Mouse (Mus musculus): ENCODE results near the gene Sugct. TPM values are rescaled to one million over a fixed set of nuclear protein-coding genes. Genes with fewer than 3 reads are reported as not detected.

The Sugct gene
- polyA plus RNA-seq, 1 experiment from 2014 or later, result 3.2 TPM

DNA sequence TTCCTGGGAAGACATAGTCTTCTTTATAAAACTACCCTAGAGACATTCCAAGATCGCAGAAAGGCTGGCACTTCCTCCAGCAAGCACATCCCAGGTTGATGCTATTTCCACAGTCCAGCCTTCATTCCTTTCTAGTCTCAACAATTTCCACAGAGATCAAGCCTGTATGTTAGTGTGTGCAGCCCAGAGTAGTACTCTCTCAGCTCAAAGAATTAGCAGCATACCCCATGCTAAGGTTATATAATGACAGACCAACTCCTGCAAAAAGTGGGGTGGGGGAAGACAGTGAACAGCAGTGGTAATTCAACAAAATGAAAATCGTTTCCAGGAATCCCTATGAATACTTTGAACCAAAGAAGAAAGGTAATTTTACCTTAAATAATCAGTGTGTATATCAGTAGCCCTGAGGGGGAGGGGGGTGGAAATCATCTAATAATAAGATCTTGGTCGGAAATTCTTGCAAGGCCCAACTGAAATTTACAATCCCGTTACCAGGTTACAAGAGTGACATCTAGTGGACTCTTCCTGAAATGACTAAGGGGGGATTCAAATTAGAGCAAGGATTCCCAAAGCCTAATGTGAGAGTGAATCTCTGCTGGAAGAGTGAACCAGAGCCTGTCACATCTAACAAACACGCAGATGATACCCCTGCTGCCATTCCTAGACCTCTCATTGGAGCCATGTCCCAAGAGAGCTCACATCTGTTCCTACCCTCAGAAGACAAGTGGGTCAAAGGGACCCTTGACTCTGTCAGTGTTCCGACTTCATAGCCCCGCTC lies 263.0 kb downstream of the Sugct start:
- 46% methylated on average over 7 of the region's 7 CpGs for WGBS
- DNase-seq (ENCODE audit: low spot score), result peak; percentile 63
- H3K4me2 ChIP-seq (replicated peaks; ENCODE audit: low read depth, low read length), result no peak overlapping the region
- no peaks in the 10 kb centered on the region for H3K27me3 ChIP-seq (ENCODE audit: control insufficient read depth, insufficient read depth, low read length)
- peak; percentile 71 for ATAC-seq (ENCODE audit: low FRiP score)
- no peak overlapping the region for H3K9ac ChIP-seq (ENCODE audit: low read depth, low read length)
- H3K4me3 ChIP-seq (ENCODE audit: low read depth, low read length), result no peak overlapping the region
- H3K9me3 ChIP-seq (ENCODE audit: control insufficient read depth, low read length), result no peaks in the 10 kb centered on the region
- H3K36me3 ChIP-seq (ENCODE audit: control insufficient read depth, insufficient read depth, low read length), result no peaks in the 10 kb centered on the region
- H3K27ac ChIP-seq (ENCODE audit: low read depth, low read length), result no peak overlapping the region
- H3K4me1 ChIP-seq (replicated peaks; ENCODE audit: control insufficient read depth, insufficient read depth, low read length), result no peaks in the 10 kb centered on the region

GRCm38 (mm10) chr13:17421875-17422274 lies 273.5 kb downstream of the Sugct start:
- H3K36me3 ChIP-seq (ENCODE audit: control insufficient read depth, insufficient read depth, low read length), result no peaks in the 10 kb centered on the region
- H3K9ac ChIP-seq (ENCODE audit: low read depth, low read length), result no peak overlapping the region
- H3K9me3 ChIP-seq (ENCODE audit: control insufficient read depth, low read length), result no peaks in the 10 kb centered on the region
- H3K4me3 ChIP-seq (ENCODE audit: low read depth, low read length), result no peak overlapping the region
- ATAC-seq (ENCODE audit: low FRiP score), result no peak
- no peak for DNase-seq (ENCODE audit: low spot score)
- H3K27me3 ChIP-seq (ENCODE audit: control insufficient read depth, insufficient read depth, low read length), result no peaks in the 10 kb centered on the region
- no peak overlapping the region for H3K27ac ChIP-seq (ENCODE audit: low read depth, low read length)
- no peaks in the 10 kb centered on the region for H3K4me1 ChIP-seq (replicated peaks; ENCODE audit: control insufficient read depth, insufficient read depth, low read length)
- H3K4me2 ChIP-seq (replicated peaks; ENCODE audit: low read depth, low read length), result no peak overlapping the region
- WGBS, result 91% methylated on average over 6 of the region's 6 CpGs

DNA sequence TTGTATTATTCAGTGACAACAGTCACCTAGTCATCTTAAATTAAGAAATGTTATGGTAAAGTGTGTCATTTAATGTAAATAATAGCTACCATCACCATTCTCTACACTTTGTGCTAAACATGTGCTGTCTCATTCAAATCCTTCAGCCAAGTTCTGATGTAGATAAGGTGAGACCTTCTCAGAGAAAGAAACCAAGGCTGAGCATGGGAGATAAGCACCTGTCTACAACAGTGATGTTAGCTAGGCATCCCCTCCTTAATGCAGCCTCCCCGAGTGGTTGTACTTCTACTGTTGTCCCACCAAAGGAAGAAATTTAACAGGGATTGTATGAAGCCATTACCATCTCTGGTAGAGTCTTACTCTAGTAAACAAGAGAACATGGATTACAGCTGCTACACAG lies 274.8 kb downstream of the Sugct start:
- WGBS, result 89% methylated on average over 1 of the region's 1 CpGs
- H3K36me3 ChIP-seq (ENCODE audit: control insufficient read depth, insufficient read depth, low read length), result no peaks in the 10 kb centered on the region
- H3K4me1 ChIP-seq (replicated peaks; ENCODE audit: control insufficient read depth, insufficient read depth, low read length), result no peaks in the 10 kb centered on the region
- H3K4me3 ChIP-seq (ENCODE audit: low read depth, low read length), result no peak overlapping the region
- ATAC-seq (ENCODE audit: low FRiP score), result no peak
- no peak overlapping the region for H3K27ac ChIP-seq (ENCODE audit: low read depth, low read length)
- DNase-seq (ENCODE audit: low spot score), result no peak
- no peak overlapping the region for H3K4me2 ChIP-seq (replicated peaks; ENCODE audit: low read depth, low read length)
- H3K9me3 ChIP-seq (ENCODE audit: control insufficient read depth, low read length), result no peaks in the 10 kb centered on the region
- H3K27me3 ChIP-seq (ENCODE audit: control insufficient read depth, insufficient read depth, low read length), result no peaks in the 10 kb centered on the region
- no peak overlapping the region for H3K9ac ChIP-seq (ENCODE audit: low read depth, low read length)

- no peak for ATAC-seq (ENCODE audit: low FRiP score)
- Histone ChIP-seq H3K9ac (ENCODE audit: low read depth, low read length) (no peak overlapping the region), H3K9me3 (ENCODE audit: control insufficient read depth, low read length) (no peaks in the 10 kb centered on the region), H3K4me2 (replicated peaks; ENCODE audit: low read depth, low read length) (no peak overlapping the region), H3K27me3 (ENCODE audit: control insufficient read depth, insufficient read depth, low read length) (no peaks in the 10 kb centered on the region), H3K27ac (ENCODE audit: low read depth, low read length) (no peak overlapping the region), H3K4me3 (ENCODE audit: low read depth, low read length) (no peak overlapping the region), H3K4me1 (replicated peaks; ENCODE audit: control insufficient read depth, insufficient read depth, low read length) (no peaks in the 10 kb centered on the region), H3K36me3 (ENCODE audit: control insufficient read depth, insufficient read depth, low read length) (no peaks in the 10 kb centered on the region)
- WGBS, result 93% methylated on average over 8 of the region's 8 CpGs
- no peak for DNase-seq (ENCODE audit: low spot score)
These were observed 352.5 kb downstream of the Sugct start for GRCm38 (mm10) chr13:17342836-17343235.

DNA sequence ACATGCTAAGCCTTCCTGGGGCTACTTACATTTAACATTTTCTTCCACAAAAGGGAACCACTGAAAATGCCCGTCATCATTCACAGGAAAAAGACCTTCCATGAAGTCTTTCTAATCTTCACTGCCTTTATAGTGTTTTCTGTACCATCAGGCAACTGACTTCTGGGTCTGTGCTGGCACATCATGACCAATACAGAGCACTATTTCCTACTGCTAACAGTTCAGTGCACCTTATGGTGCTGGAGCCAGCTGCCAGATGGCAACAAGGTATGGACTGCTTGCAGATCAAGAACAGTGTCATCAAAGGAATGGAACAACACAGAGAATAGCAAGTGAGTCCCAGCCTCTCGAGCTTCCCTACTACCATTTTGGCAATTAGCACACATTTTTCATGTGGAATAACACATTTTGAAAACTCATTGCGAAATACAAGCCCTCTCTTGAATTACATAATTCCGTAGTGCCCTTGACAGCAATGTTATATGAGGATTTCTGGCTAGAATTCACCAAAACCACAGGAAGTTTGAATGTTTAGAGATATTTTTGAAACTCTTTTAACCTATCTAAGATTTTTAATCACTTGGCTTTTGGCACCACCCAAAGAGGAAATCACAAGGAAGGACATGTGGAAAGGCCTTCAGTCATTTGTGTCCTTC lies 359.3 kb downstream of the Sugct start:
- ATAC-seq (ENCODE audit: low FRiP score) (no peak), DNase-seq (ENCODE audit: low spot score) (no peak)
- H3K9me3 ChIP-seq (ENCODE audit: control insufficient read depth, low read length), result no peaks in the 10 kb centered on the region
- H3K4me3 ChIP-seq (ENCODE audit: low read depth, low read length), result no peak overlapping the region
- no peak overlapping the region for H3K27ac ChIP-seq (ENCODE audit: low read depth, low read length)
- no peak overlapping the region for H3K4me2 ChIP-seq (replicated peaks; ENCODE audit: low read depth, low read length)
- no peaks in the 10 kb centered on the region for H3K4me1 ChIP-seq (replicated peaks; ENCODE audit: control insufficient read depth, insufficient read depth, low read length)
- no peaks in the 10 kb centered on the region for H3K27me3 ChIP-seq (ENCODE audit: control insufficient read depth, insufficient read depth, low read length)
- H3K36me3 ChIP-seq (ENCODE audit: control insufficient read depth, insufficient read depth, low read length), result no peaks in the 10 kb centered on the region
- no peak overlapping the region for H3K9ac ChIP-seq (ENCODE audit: low read depth, low read length)
- 84% methylated on average over 4 of the region's 4 CpGs for WGBS

DNA sequence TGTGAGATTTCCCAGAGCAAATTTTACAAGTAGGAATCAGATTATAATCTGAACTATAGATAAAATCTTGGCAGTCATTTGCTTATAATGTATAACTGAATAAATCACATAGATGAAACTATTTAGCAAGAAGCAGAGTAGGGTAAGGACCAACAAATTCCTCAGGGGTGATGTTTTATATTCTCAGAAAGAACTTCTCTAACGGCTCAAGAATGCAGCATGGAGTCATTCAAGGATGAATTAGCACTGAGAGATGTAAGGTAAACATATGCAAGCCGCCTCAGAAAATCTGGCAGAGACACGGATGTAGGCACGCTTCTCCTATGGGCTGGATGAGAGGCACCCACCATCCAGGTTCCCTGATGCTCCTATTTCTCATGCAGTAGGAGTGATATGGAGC lies 368.5 kb downstream of the Sugct start:
- no peak overlapping the region for H3K4me3 ChIP-seq (ENCODE audit: low read depth, low read length)
- DNase-seq (ENCODE audit: low spot score) (no peak), ATAC-seq (ENCODE audit: low FRiP score) (no peak)
- no peaks in the 10 kb centered on the region for H3K36me3 ChIP-seq (ENCODE audit: control insufficient read depth, insufficient read depth, low read length)
- no peak overlapping the region for H3K4me2 ChIP-seq (replicated peaks; ENCODE audit: low read depth, low read length)
- H3K9ac ChIP-seq (ENCODE audit: low read depth, low read length), result no peak overlapping the region
- no peaks in the 10 kb centered on the region for H3K27me3 ChIP-seq (ENCODE audit: control insufficient read depth, insufficient read depth, low read length)
- 88% methylated on average over 4 of the region's 4 CpGs for WGBS
- no peaks in the 10 kb centered on the region for H3K9me3 ChIP-seq (ENCODE audit: control insufficient read depth, low read length)
- H3K27ac ChIP-seq (ENCODE audit: low read depth, low read length), result no peak overlapping the region
- no peaks in the 10 kb centered on the region for H3K4me1 ChIP-seq (replicated peaks; ENCODE audit: control insufficient read depth, insufficient read depth, low read length)

GRCm38 (mm10) chr13:17301590-17301989 lies 393.8 kb downstream of the Sugct start:
- DNase-seq (ENCODE audit: low spot score), result no peak
- Histone ChIP-seq H3K4me2 (replicated peaks; ENCODE audit: low read depth, low read length) (no peak overlapping the region), H3K9ac (ENCODE audit: low read depth, low read length) (no peak overlapping the region), H3K9me3 (ENCODE audit: control insufficient read depth, low read length) (no peaks in the 10 kb centered on the region), H3K4me1 (replicated peaks; ENCODE audit: control insufficient read depth, insufficient read depth, low read length) (no peaks in the 10 kb centered on the region), H3K36me3 (ENCODE audit: control insufficient read depth, insufficient read depth, low read length) (no peaks in the 10 kb centered on the region), H3K4me3 (ENCODE audit: low read depth, low read length) (no peak overlapping the region), H3K27me3 (ENCODE audit: control insufficient read depth, insufficient read depth, low read length) (no peaks in the 10 kb centered on the region), H3K27ac (ENCODE audit: low read depth, low read length) (no peak overlapping the region)
- 85% methylated on average over 4 of the region's 4 CpGs for WGBS
- no peak for ATAC-seq (ENCODE audit: low FRiP score)

DNA sequence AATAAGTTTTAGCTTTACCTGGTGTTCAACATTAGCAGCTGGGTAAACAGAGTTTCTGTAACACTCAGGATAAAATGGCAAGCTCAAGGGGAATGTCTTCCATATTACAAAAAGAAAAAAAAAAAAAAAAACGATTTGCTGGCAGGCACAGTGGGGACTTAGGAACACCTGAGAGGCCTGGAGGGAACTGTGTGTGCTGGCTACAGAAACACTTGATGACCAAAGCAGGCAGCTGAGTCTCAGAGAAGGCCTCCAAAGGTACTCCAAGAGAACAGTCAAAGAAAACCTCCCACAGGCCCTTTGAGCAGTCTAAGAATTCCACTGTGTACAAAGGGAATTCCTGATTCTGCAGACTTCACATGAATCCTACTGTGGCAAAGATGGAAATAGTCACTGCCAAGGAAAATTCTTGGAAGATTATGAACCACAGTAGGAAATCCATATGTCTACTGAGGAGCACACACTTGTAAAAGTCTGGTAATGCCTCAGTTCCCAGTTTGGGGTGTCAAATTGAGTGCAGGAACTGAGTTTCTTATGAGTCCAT lies 397.8 kb downstream of the Sugct start:
- WGBS, result 62% methylated on average over 1 of the region's 1 CpGs

DNA sequence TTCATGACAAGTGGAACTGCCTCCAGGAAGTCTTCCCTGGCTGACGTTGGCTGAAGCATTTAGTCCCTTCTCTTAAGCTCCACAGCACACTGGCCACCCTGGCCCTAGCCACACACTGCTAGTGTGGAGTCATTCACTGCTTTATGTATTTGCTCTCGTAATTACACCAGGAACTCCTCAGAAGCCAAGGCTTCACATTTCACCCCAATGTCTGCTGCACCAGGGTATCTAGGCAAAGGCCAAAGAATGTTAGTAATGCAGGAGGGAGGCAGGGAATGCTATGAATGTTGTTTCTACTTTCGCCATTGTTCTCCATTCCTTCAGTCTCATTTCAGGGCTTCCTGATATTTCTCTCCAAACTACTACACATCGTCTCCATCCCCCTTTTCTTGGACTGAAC lies 398.4 kb downstream of the Sugct start:
- Histone ChIP-seq H3K9me3 (ENCODE audit: control insufficient read depth, low read length) (no peaks in the 10 kb centered on the region), H3K4me3 (ENCODE audit: low read depth, low read length) (no peak overlapping the region), H3K4me2 (replicated peaks; ENCODE audit: low read depth, low read length) (no peak overlapping the region), H3K27ac (ENCODE audit: low read depth, low read length) (no peak overlapping the region), H3K27me3 (ENCODE audit: control insufficient read depth, insufficient read depth, low read length) (no peaks in the 10 kb centered on the region), H3K9ac (ENCODE audit: low read depth, low read length) (no peak overlapping the region), H3K36me3 (ENCODE audit: control insufficient read depth, insufficient read depth, low read length) (no peaks in the 10 kb centered on the region), H3K4me1 (replicated peaks; ENCODE audit: control insufficient read depth, insufficient read depth, low read length) (no peaks in the 10 kb centered on the region)
- WGBS, result 23% methylated on average over 4 of the region's 4 CpGs
- no peak for ATAC-seq (ENCODE audit: low FRiP score)
- no peak for DNase-seq (ENCODE audit: low spot score)

More for the DNA sequence above, 397.8 kb downstream of the Sugct start:
- Histone ChIP-seq H3K27ac (ENCODE audit: low read depth, low read length) (no peak overlapping the region), H3K4me3 (ENCODE audit: low read depth, low read length) (no peak overlapping the region), H3K36me3 (ENCODE audit: control insufficient read depth, insufficient read depth, low read length) (no peaks in the 10 kb centered on the region), H3K27me3 (ENCODE audit: control insufficient read depth, insufficient read depth, low read length) (no peaks in the 10 kb centered on the region), H3K4me2 (replicated peaks; ENCODE audit: low read depth, low read length) (no peak overlapping the region), H3K9me3 (ENCODE audit: control insufficient read depth, low read length) (no peaks in the 10 kb centered on the region), H3K4me1 (replicated peaks; ENCODE audit: control insufficient read depth, insufficient read depth, low read length) (no peaks in the 10 kb centered on the region), H3K9ac (ENCODE audit: low read depth, low read length) (no peak overlapping the region)
- no peak for ATAC-seq (ENCODE audit: low FRiP score)
- no peak for DNase-seq (ENCODE audit: low spot score)
